Mouse (Mus musculus) stomach, adult 2 months (tissue): ENCODE results near the gene Gm21987. TPM values are rescaled to one million over a fixed set of nuclear protein-coding genes. Genes with fewer than 3 reads are reported as not detected.

Source experiments
- polyA plus RNA-seq: library from polyadenylated mRNA; depleted of rRNA; stranded (reverse); fragments of >200 nt; gene quantifications from 2 replicates; pipeline ENCODE4 v1.2.3, GENCODE M21; 2012; rRNA removed

Gm21987 gene
- polyA plus RNA-seq: not detected in 2 replicates

DNA sequence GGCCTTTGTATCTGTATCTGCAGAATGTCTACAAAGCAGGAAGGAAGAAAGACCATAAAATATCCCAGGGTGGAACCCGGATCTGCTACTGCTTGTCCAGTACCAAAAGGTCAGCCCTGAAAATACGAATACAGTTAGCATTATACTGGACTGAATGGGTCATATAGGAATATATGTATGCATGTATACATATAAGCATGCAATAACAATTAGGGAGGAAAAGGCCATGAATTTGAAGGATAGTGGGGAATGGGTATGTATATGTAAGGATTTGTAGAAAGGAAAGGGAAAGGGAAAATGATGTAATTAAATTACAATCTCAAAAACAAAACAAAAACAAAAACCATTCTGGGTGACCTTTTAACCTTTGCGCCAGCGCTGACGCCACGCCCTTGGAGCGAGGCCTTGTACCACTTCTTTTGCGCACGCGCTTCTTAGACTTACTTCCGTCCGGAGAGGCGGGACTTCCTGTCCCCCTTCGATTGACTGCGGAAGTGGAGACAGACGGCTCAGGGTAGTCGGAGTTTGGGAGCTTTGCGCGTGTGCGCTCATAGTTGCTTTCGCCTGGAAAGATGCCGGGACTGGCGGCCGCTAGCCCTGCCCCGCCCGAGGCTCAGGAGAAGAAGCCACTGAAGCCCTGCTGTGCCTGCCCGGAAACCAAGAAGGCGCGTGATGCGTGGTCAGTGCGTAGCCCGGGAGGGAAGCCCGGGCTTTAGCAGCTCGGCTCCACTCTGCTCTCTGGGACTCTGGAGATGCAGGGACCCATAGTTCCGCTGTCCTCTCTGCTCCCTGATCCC is at the start of gene Gm21987, which contains the start of gene Cox17:
TSS of gene Gm21987 (plus strand) at position 512 of the 797 bp plus-strand sequence.
TSS of gene Cox17 (plus strand) at position 463 of the 797 bp plus-strand sequence.

GRCm38 (mm10) chr16:38341396-38342324 is 5.2 kb upstream of the Gm21987 start, which contains the start of gene Maats1:
Maats1 (minus strand) TSS chr16:38342143.

DNA sequence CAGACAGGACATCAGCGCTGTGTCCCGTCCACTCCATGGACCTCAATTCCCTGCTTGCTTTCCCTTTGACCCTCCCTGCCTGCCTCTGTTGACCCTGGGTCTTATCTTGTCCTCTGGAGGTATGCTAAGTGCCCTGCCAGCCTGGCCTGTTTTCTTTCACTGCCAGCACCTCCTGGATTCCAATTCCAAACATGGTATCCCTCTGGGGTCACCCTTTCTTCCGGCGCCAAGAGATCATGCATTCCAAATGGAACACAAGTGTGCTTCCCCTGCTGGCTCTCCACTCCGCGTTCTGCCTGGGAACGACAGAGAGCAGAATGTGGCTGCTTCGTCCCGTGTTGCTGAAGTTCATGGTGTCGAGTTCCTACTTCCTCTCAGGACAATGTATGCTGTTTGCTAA is 15.1 kb downstream of the Gm21987 start, which contains the start of gene Popdc2:
TSS of gene Popdc2 (plus strand) at position 277 of the 400 bp plus-strand sequence.

Other genes starting within 250 kb of the Gm21987 start
- gene Nr1i2, start 52.2 kb upstream of the Gm21987 start, polyA plus RNA-seq: 5.1 and 6.8 TPM in 2 replicates
- gene Maats1, start 4.9 kb upstream of the Gm21987 start, polyA plus RNA-seq: not detected in 2 replicates
- 20.0 and 23.5 TPM in 2 replicates for gene Cox17, start within 50 bp of the Gm21987 start, polyA plus RNA-seq
- gene Popdc2, start 15.2 kb downstream of the Gm21987 start, polyA plus RNA-seq: 11.5 and 13.2 TPM in 2 replicates
- 0.78 and 1.4 TPM in 2 replicates for gene Pla1a, start 86.1 kb downstream of the Gm21987 start, polyA plus RNA-seq
- 16.8 and 17.9 TPM in 2 replicates for gene Adprh, start 105.7 kb downstream of the Gm21987 start, polyA plus RNA-seq
- gene Cd80, start 108.5 kb downstream of the Gm21987 start, polyA plus RNA-seq: 0.09 and 0.27 TPM in 2 replicates
- 16.2 and 41.3 TPM in 2 replicates for gene Timmdc1, start 175.6 kb downstream of the Gm21987 start, polyA plus RNA-seq
- gene Poglut1, start 203.2 kb downstream of the Gm21987 start, polyA plus RNA-seq: 4.5 and 5.1 TPM in 2 replicates
- gene Tmem39a, start 211.7 kb downstream of the Gm21987 start, polyA plus RNA-seq: 17.3 and 23.3 TPM in 2 replicates